Mouse (Mus musculus): Measurements from ENCODE around the gene Vps8. TPM values are rescaled to one million over a fixed set of nuclear protein-coding genes. Genes with fewer than 3 reads are reported as not detected.
A peak's percentile ranks its signal among the peaks of the same experiment; 100 is the strongest.
"Not testable (repeated sequence)": the region's sequence is repeated elsewhere in the genome, so short reads cannot be mapped to it uniquely, and the experiment has no call there.

The Vps8 gene
- total RNA-seq, 2 experiments from 2014 or later: 5.9 to 7.7 TPM

DNA sequence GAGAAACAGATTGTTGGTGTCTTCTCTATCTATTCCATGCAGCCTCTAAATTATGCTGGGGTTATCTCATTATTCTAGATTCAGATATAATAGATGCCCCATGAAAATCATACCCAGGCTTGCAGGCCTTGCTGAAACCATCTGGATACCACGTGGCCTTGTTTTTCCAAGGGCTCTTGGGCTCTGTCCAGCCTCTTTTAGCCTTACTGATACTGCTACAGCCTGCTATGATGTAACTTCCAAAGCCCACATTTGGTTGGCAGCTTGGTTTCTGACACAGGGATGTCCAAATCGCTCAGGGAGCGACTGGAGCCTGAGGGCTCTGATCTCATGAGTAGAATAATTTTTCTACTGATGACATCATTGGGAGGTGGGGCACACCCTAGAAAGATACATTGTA, 223.0 kb downstream of the Vps8 start:
- no peak for DNase-seq
- intact Hi-C loops (cut with DNase I): no loop called here

DNA sequence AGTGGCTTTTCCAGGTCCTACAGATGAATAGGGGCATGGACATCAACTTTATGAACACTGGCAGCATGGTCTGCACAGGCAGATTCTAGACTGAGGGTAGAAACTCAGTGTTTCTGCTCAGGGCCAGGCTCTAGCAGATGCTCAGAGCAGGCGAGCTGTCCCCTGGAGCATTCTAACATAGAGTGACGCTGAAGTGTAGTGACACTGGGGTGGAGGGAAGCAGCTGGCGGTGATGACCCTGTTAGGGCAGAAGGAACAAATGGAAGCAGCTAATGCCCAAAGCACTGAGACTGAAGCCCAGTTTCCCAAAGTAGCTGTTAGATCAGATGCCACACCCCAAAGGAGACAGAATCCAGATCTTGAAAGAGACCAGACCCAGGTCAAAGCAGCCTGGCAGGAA, 223.6 kb downstream of the Vps8 start:
- intact Hi-C loops (cut with DNase I): no loop called here

DNA sequence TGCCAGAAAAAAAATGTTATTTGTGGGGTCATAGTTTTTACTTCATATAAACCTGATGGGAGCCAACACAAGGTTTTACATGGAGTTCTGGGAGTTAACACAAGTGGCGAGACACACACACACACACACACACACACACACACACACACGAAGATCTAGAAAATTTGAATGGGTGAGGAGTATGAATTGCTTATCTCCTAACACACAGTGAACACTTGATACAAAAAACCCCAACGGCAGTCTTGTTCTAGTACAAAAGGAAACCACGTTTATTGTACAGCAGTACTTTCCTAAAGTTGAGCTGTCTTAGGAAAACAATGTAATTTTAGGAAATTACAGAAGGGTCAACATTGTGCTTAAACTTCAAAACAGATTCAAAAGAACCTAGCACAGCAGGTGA, 225.9 kb downstream of the Vps8 start:
- intact Hi-C loops (cut with DNase I): no loop called here

More for the DNA sequence above, 223.6 kb downstream of the Vps8 start:
- DNase-seq: no peak

DNA sequence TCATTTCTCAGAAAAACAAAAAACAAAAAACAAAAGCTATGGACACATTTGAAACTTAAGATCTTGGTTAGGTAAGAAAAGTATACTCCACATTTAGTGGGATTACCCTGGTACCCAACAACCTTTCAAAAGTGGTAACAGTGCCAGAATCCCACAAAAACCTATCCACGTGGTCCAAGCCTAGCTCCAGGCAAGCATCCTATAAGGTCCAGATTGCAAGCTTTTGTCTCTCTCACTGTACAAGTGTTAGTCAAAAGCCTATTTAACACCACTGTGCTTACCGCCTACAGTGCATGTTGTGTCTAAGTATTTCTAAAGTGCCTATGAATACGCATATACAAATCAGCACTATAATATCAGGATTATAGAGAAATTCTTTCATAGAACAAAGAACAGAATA, 227.4 kb downstream of the Vps8 start:
- intact Hi-C loops (cut with DNase I): no loop called here

More for the DNA sequence above, 225.9 kb downstream of the Vps8 start:
- no peak for DNase-seq

DNA sequence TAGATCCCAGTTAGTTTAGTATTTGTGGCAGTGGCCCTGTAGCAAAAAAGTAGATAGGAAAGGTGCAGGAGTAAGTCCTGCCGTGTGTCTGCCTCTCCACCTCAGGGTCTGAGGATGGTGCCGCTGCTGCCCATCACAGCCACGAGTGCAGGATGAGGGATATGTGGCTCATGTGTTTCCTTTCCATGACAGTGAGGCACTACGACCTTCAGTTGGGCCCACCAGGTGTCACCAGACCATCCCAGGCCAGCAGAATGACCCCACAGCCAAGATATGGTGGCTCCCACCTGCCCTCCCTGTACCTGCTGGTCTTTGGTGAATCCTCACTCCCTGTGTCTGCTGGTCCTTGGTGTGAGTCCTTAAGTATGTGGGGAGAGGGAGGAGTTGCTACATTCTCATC, 228.2 kb downstream of the Vps8 start:
- intact Hi-C loops (cut with DNase I): no loop called here
- DNase-seq: no peak

More for the DNA sequence above, 227.4 kb downstream of the Vps8 start:
- no peak for DNase-seq

DNA sequence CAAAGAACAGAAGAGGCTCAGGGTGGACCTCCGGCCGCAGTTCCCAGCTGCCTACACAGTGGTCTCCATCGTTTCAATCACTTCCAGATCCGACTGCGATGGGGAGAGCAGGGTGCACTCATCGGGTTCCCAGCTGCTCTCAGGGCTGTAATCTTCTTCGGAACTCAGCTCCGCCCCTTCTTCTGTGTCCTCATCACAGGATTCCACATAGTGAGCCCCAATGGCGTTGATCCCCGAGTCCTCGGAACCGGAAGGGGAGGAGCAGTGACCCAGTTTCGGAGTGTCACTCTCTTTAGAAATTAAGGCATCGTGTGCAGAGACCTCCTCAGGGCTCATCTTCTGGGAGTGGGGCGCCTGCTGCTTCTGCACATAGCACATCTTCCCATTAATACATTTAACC, 230.2 kb downstream of the Vps8 start:
- intact Hi-C loops (cut with DNase I): no loop called here

DNA sequence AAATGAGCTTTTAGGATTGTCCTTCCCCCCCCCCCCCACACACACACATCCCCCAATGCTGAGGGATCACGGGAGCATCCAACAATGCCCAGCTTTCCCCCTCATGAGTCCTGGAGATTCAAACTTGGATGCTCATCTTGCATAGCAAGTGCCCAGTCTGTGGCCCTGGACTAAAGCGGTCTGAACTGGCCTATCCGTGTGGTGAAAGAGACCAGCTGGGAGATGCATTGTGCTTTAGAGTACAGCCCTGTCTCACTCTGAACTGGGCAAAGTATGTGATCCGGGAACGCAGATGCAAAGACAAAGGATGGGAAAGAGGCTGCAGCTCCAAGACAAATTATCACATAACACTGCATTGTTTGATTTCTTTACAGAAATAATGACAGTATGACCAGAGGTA, 231.5 kb downstream of the Vps8 start:
- intact Hi-C loops (cut with DNase I): no loop called here
- no peak for DNase-seq

More for the DNA sequence above, 230.2 kb downstream of the Vps8 start:
- no peak for DNase-seq

DNA sequence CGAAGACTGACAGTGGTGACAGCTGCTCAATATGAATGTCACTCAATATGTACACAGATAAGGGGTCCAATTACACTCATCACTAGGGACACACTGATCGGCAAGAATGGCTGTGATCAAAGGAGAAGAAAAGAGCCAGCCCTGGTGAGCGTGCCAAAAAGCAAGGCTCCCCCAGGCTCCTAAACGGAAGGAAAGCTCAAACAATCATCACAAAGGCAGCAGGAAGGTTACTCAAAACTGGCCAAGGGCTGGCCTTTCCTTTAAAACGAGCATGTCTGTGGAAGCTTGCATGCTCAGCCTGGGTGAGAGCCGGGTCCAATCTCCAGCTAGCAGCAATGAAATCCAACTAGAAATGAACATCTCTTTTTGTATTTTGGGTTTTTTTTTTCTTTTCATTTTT, 232.4 kb downstream of the Vps8 start:
- no peak for DNase-seq
- intact Hi-C loops (cut with DNase I): no loop called here

DNA sequence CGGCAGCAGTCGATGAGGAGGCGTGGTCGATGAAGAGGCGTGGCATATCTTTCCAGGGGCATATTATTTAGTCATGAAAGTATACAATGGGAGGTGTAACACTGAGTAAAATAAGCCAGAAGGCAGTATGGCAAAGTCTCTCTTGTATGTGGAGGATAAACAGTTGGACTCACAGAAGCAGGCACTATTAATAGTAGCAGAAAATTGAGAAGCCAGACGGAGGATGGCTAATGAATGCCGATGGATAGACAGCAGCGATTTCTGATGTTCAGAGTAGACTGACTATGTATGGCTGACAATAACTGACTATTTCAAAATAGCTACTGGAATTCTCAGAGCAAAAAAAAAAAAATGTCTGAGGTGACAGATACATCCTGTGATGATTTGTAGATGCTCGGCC, 233.0 kb downstream of the Vps8 start:
- intact Hi-C loops (cut with DNase I): no loop called here
- no peak for DNase-seq

DNA sequence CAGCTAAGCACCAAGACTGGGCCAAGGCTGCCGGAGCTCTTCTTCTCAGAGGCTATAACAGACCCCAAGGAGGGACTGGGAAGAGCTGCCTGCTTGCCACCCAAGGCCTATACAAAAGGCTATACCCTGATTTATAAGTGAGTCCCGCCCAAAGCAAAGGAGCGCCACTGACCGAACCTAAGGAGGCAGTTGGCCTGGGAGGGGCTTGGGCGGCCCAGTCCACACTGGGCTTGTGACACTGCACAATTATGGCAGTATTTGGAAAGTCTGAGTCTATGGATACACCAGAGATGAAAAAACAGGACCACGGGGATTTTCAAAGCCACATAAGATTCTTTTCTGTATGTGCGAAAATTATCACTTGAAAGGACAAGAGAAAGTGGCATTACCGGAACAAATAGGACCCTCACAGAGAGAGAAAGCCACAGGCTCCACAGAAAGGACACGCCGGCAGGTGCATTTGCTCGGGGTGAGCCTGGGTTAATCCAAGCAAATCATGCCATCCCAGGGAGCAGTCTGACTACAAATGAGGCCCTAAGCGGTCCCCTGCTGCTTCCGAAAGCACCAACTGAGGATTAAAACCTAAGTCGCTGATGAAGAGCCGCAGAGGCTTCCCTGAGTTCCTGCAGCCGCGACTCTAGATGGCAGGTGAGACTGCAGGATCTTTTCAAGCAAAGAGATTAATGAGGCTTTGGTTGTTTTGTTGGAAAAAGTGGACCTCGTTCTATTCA, 241.9 kb downstream of the Vps8 start:
- no peak for DNase-seq
- intact Hi-C loops (cut with DNase I): no loop called here

DNA sequence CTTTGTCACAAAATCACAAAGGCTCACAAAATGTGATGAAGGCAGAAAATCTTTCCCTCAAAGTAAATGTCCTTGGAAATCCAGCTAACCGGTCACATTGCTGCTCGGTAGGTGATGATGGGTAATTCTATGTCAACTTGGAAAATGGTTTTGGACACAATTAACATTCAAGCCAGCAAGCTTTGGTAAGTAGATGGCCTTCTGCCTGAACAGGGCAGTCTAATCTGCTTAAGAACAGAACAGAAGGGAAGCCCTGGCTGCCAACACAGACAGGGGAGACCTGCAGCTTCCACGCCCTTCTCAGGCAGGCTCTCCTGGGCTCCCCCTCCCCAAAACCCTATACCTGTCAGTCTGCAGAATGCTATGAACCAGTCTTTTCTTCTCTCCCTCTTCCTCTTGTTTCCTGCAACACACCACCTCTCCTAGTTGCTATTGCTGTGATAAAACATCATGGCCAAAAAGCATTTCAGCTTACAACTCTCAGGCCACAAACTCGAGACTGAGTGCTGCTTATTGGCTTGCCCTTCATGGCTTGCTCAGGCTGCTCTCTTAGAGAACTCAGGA, 242.6 kb downstream of the Vps8 start:
- intact Hi-C loops (cut with DNase I): no loop called here
- DNase-seq: no peak

DNA sequence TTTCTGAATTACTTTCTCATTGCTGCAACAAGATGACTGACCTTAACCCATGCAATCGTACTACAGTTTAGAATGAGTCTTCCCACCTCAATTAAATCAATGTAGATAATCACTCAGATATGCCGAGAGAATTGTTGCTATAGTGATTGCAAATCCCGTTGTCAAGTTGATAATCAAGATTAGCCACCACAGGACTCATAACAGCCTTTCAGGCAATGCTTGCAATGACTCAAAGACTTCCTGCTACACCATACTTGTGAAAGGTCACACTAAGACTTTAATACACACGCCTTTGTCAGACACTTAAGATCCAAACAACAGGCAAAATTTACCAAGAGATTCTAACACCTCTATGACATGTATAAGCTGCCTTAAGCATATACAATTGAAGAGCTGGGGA, 249.0 kb downstream of the Vps8 start:
- intact Hi-C loops (cut with DNase I): no loop called here
- DNase-seq: no peak

DNA sequence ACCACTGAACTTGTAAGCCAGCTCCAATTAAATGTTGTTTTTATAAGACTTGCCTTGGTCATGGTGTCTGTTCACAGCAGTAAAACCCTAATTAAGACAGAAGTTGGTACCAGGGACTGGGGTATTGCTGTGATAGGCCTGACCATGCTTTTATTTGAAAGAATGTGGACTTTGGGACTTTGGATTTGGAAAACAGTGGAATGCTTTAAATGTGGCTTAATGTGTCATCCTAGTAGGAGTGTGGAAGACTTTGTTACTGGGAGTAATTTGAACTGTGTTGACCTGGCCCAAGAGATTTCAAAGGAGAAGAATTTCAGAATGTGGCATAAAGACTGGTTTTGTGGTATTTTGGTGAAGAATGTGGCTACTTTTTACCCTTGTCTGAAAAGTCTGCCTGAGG, 250.1 kb downstream of the Vps8 start:
- DNase-seq; intact Hi-C loops (cut with DNase I): not testable (repeated sequence)

DNA sequence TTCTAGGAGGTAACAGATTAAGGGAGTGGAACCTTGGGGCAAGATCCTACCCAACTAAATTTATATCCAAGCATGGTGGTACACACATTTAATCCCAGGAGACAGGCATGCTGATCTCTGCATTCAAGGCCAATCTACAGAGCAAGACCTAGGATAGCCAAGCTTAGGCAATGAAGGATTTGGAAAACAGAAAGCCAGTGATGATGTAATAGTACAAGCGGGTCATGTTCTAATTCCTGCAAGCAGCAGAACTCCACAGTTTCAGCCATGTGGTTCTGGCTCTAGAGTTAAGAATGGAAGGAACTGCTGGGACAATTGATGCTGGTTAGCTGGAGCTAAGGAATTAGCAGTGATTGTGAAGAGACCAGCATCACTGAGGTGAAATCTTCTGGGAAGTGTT, 250.7 kb downstream of the Vps8 start:
- DNase-seq; intact Hi-C loops (cut with DNase I): not testable (repeated sequence)

DNA sequence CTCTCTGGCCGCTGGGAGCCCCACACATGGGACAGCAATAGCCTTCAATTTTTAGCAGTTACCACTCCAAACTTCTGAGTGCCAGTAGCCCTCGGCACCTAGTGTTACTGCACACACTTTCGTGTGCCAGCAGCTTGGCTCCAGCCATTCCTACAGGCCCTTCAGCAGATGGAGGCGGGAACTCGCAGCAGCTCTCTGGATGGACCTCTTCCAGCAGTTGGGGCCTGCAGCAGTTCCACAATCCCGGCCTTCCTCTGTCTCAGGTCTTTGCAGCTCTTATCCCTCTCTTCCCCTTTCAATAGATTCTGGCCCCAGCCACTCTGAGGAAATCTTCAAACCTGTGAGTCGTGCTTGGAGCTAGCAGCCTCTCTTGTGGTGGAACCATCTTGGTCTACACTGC, 253.9 kb downstream of the Vps8 start:
- intact Hi-C loops (cut with DNase I): no loop called here
- DNase-seq: no peak

DNA sequence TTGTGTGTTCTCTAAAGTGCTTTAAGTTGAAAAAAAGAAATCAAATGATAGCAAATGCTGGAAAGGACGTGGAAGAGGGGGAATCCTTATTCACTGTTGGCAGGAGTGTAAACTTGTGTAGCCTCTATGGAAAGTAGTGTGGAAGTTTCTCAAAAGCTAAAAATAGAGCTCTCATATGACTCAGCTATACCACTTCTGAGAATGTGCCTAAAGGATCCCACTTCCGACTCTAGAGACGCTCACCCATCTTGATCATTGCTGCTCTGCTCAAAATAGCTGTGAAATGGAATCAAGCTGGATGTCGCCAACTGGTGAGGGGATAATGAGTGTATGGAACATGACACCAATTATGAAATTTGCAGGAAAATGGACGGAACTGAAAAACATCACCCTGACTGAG, 264.5 kb downstream of the Vps8 start:
- intact Hi-C loops (cut with DNase I): no loop called here
- no peak for DNase-seq

DNA sequence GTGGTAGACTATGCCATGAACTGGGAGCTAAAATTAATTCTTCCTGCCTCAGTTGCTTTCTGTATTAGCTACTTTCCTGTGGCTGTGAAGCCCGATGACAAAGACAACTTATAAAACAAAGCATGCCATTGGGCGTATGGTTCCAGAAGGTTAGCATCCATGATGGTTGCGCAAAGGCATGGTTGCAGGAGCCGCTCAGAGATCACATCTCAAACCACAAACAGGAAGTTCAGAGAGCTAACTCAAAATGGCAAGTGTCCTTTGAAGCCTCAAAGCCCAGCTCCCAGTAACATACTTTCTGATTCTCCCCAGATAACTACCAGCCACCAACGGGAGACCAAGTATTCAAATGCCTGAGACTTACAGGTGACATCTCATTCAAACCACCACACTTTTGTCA, 266.2 kb downstream of the Vps8 start:
- DNase-seq: no peak
- intact Hi-C loops (cut with DNase I): no loop called here

DNA sequence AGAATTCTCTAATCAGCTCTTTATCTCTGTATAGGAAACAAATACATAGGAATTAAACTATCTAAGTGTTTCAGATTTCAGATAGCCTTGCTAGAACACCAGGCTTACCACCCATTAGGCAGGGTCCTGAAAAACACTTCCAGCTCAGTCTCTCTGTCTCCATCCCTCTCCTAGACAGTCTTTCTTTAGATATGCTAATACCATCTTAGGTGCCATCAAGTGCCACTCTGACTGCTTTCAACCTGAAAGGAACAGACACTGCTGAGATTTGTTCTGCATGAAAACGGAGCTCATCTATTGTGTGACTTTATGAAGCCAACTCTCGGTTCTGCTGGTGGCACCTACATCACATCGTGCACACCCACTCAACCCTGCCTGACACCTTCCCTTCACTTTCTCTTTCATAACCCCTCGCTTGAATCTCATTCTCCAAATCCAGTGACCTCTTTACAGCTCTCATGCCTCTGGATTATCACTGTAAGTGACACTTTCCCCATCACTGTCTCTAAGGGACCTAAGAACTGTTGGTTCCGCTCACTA, 267.4 kb downstream of the Vps8 start:
- intact Hi-C loops (cut with DNase I): loop anchor here (5.0 kb wide), 1 partner anchor 48 kb away; no protein-coding TSS in a partner anchor
- DNase-seq: no peak

DNA sequence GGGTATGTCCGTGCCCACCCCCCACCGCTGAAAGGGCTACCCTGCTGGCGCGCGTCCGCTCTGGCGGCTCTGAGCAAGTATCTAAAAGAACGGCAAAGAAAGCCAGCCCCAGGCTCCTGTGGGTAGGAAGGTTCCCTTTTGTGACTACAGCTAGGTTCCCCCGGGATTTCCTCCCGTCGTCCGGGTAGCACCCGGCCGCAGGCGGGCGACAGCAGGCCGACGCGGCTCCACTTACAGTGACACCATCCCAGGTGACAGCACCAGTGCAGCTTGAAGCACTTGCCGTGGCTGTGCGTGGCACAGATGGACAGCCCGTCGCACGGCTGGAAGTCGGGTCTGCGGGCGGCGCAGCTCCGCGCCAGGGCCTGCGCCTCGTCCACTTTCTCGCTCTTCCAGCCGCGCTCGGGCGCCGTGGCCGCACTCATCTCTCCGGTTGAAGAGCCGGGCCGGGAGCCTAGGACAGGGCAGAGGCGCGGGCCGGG, 271.1 kb downstream of the Vps8 start:
- intact Hi-C loops (cut with DNase I): loop anchor here (5.0 kb wide), 1 partner anchor 52 kb away; no protein-coding TSS in a partner anchor
- DNase-seq: peak; percentile 30 to 67

Measured in gastrocnemius, postnatal 36 days (tissue).